In the genomic region with DNA sequence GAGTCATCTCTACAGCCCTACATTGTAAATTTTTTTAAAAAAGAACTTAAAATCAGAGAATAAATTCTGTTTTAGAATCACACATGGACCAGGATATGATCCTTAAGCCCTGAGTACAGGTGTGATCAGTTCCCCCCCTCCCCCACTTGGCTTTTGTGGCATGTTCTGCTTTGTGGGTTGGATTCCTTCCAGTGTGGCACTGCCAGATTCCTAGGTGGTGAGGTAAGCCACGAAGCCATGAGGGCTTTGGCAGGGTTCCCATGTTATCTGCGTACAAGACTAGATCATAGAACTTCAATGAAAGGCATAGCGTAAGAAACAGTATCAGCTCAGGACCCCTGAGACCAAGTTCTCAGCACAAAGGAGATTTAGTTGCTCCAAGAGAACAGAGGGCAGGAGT, we compare ENCODE assay signal across 8 mouse cellular contexts.
DNase-seq lines count a peak whose midpoint lies in the region; ATAC-seq and TF ChIP-seq lines count a peak whose summit lies in the region.

No protein-coding gene starts in this region.

- no peak overlapping the region for H3K4me2 ChIP-seq in intestine, embryonic 15.5 days (replicated peaks)
- no peak overlapping the region for H3K4me2 ChIP-seq in intestine, postnatal 0 days (replicated peaks; ENCODE audit: low read depth)
- H3K4me2 ChIP-seq in embryonic facial prominence, embryonic 15.5 days (replicated peaks): no peak overlapping the region
- no peak overlapping the region for H3K4me2 ChIP-seq in lung, embryonic 16.5 days (ENCODE audit: low read depth, low read length)
- H3K4me2 ChIP-seq in hindbrain, embryonic 12.5 days (replicated peaks): no peak overlapping the region

- TF ChIP-seq CTCF in intestine, postnatal 0 days (IDR thresholded peaks at IDR 0.05; ENCODE audit: low read depth): no peak

- no peaks in the 10 kb centered on the region for H3K36me3 ChIP-seq in intestine, embryonic 15.5 days
- no peaks in the 10 kb centered on the region for H3K36me3 ChIP-seq in intestine, postnatal 0 days (ENCODE audit: control insufficient read depth, insufficient read depth)
- H3K36me3 ChIP-seq in embryonic facial prominence, embryonic 15.5 days: no peaks in the 10 kb centered on the region
- H3K36me3 ChIP-seq in lung, embryonic 16.5 days (ENCODE audit: control insufficient read depth, insufficient read depth, low read length): no peaks in the 10 kb centered on the region
- no peaks in the 10 kb centered on the region for H3K36me3 ChIP-seq in hindbrain, embryonic 12.5 days

- H3K27me3 ChIP-seq in intestine, embryonic 15.5 days (replicated peaks): no peaks in the 10 kb centered on the region
- H3K27me3 ChIP-seq in intestine, postnatal 0 days (replicated peaks; ENCODE audit: control insufficient read depth, insufficient read depth, low read length): no peaks in the 10 kb centered on the region
- H3K27me3 ChIP-seq in embryonic facial prominence, embryonic 15.5 days: no peaks in the 10 kb centered on the region
- H3K27me3 ChIP-seq in lung, embryonic 16.5 days (ENCODE audit: control insufficient read depth, insufficient read depth, low read depth, low read length): no peaks in the 10 kb centered on the region
- no peaks in the 10 kb centered on the region for H3K27me3 ChIP-seq in hindbrain, embryonic 12.5 days

- DNase-seq in adrenal gland, adult (ENCODE audit: inconsistent age in 2 of 2, low spot score in 1 of 2): peak; percentile 85 to 95
- no peak for DNase-seq in left cerebral cortex, adult 8-10 months (ENCODE audit: low spot score in 2 of 2)
- no peak for DNase-seq in left cerebral cortex, adult 18-20 months (ENCODE audit: low spot score in 2 of 2)

- H3K4me1 ChIP-seq in intestine, embryonic 15.5 days (replicated peaks): no peaks in the 10 kb centered on the region
- no peaks in the 10 kb centered on the region for H3K4me1 ChIP-seq in intestine, postnatal 0 days (replicated peaks; ENCODE audit: control insufficient read depth, insufficient read depth, low read length)
- H3K4me1 ChIP-seq in embryonic facial prominence, embryonic 15.5 days: no peaks in the 10 kb centered on the region
- no peaks in the 10 kb centered on the region for H3K4me1 ChIP-seq in lung, embryonic 16.5 days (replicated peaks; ENCODE audit: control insufficient read depth, insufficient read depth, low read length)
- no peaks in the 10 kb centered on the region for H3K4me1 ChIP-seq in hindbrain, embryonic 12.5 days

- H3K9me3 ChIP-seq in intestine, embryonic 15.5 days: no peaks in the 10 kb centered on the region
- H3K9me3 ChIP-seq in intestine, postnatal 0 days (ENCODE audit: control insufficient read depth): no peaks in the 10 kb centered on the region
- H3K9me3 ChIP-seq in embryonic facial prominence, embryonic 15.5 days (replicated peaks): no peaks in the 10 kb centered on the region
- H3K9me3 ChIP-seq in lung, embryonic 16.5 days (ENCODE audit: control insufficient read depth, low read length): no peaks in the 10 kb centered on the region
- H3K9me3 ChIP-seq in hindbrain, embryonic 12.5 days (replicated peaks): no peaks in the 10 kb centered on the region

- no peak overlapping the region for H3K27ac ChIP-seq in intestine, embryonic 15.5 days
- no peak overlapping the region for H3K27ac ChIP-seq in intestine, postnatal 0 days (ENCODE audit: low read depth, low read length)
- H3K27ac ChIP-seq in embryonic facial prominence, embryonic 15.5 days (replicated peaks): no peak overlapping the region
- no peak overlapping the region for H3K27ac ChIP-seq in lung, embryonic 16.5 days (ENCODE audit: low read length)
- no peak overlapping the region for H3K27ac ChIP-seq in hindbrain, embryonic 12.5 days

- 59% methylated on average over 3 of the region's 3 CpGs for WGBS in intestine, embryonic 15.5 days
- WGBS in intestine, postnatal 0 days: 51% methylated on average over 3 of the region's 3 CpGs
- 46% methylated on average over 3 of the region's 3 CpGs for WGBS in embryonic facial prominence, embryonic 15.5 days
- 38% methylated on average over 3 of the region's 3 CpGs for WGBS in lung, embryonic 16.5 days
- 85% methylated on average over 3 of the region's 3 CpGs for WGBS in hindbrain, embryonic 12.5 days

- H3K4me3 ChIP-seq in intestine, embryonic 15.5 days (replicated peaks): no peak overlapping the region
- H3K4me3 ChIP-seq in intestine, postnatal 0 days (ENCODE audit: low read depth, low read length): no peak overlapping the region
- no peak overlapping the region for H3K4me3 ChIP-seq in embryonic facial prominence, embryonic 15.5 days (replicated peaks)
- no peak overlapping the region for H3K4me3 ChIP-seq in lung, embryonic 16.5 days (ENCODE audit: low read length)
- no peak overlapping the region for H3K4me3 ChIP-seq in hindbrain, embryonic 12.5 days

- H3K9ac ChIP-seq in intestine, embryonic 15.5 days: no peak overlapping the region
- H3K9ac ChIP-seq in intestine, postnatal 0 days (ENCODE audit: low read depth, low read length): no peak overlapping the region
- no peak overlapping the region for H3K9ac ChIP-seq in embryonic facial prominence, embryonic 15.5 days
- H3K9ac ChIP-seq in lung, embryonic 16.5 days (ENCODE audit: low read length): no peak overlapping the region
- H3K9ac ChIP-seq in hindbrain, embryonic 12.5 days: no peak overlapping the region

- ATAC-seq in intestine, embryonic 15.5 days: 0 out of 2 replicates have a peak, but pooled peaks have one; percentile 15
- no peak for ATAC-seq in intestine, postnatal 0 days
- 0 out of 2 replicates have a peak, but pooled peaks have one; percentile 47 for ATAC-seq in embryonic facial prominence, embryonic 15.5 days (ENCODE audit: insufficient number of reproducible peaks, low FRiP score, low TSS enrichment, low read depth)
- ATAC-seq in lung, embryonic 16.5 days (ENCODE audit: low read depth): peak; percentile 59; the same call in 1 of the 2 replicates
- no peak for ATAC-seq in hindbrain, embryonic 12.5 days (ENCODE audit: low FRiP score)

Comparison
In these comparisons a context has a peak if more than half of its experiments do, and no peak if none do; other contexts are left out.
1. ATAC-seq: peak in intestine, embryonic 15.5 days (single experiment), embryonic facial prominence, embryonic 15.5 days (single experiment) and lung, embryonic 16.5 days (single experiment); none in intestine, postnatal 0 days (single experiment) and hindbrain, embryonic 12.5 days (single experiment).
2. DNase-seq: peak in adrenal gland, adult (2 of 2); none in left cerebral cortex, adult 8-10 months (0 of 2) and left cerebral cortex, adult 18-20 months (0 of 2).